Mouse (Mus musculus) erythroblast, embryonic 14.5 days (primary cell): ENCODE results near the gene Npnt. TPM values are rescaled to one million over a fixed set of nuclear protein-coding genes. Genes with fewer than 3 reads are reported as not detected.

Source experiments
- H3K27me3 ChIP-seq: 2 replicates; pipeline ENCODE4 v1.6.1; 2012; ENCODE audit warnings: inconsistent platforms; ENCODE audit not compliant: control insufficient read depth
- H3K36me3 ChIP-seq: 2 replicates; pipeline ENCODE4 v1.6.1; 2012; ENCODE audit warnings: mild to moderate bottlenecking, inconsistent platforms; ENCODE audit not compliant: control insufficient read depth
- H3K4me1 ChIP-seq: 2 replicates; pipeline ENCODE4 v1.6.1; 2012; ENCODE audit warnings: inconsistent platforms; ENCODE audit not compliant: control insufficient read depth
- H3K4me3 ChIP-seq: replicated peaks from 2 replicates; pipeline ENCODE3; 2012; ENCODE audit warnings: moderate library complexity, mild to moderate bottlenecking, inconsistent platforms
- H3K9me3 ChIP-seq: 2 replicates; pipeline ENCODE4 v1.6.1; 2012; ENCODE audit warnings: low read length, inconsistent platforms, mixed read lengths; ENCODE audit not compliant: control insufficient read depth
- GATA1 ChIP-seq: IDR thresholded peaks from 2 replicates; pipeline ENCODE4 v1.6.1; 2012; ENCODE audit warnings: low read length, inconsistent platforms, mixed read lengths
- TAL1 ChIP-seq: IDR thresholded peaks from 3 replicates; pipeline ENCODE4 v1.6.1; 2012; ENCODE audit warnings: low read length, inconsistent platforms, mixed read lengths
- polyA plus RNA-seq: library from polyadenylated mRNA; stranded (reverse); fragments of >175 nt; gene quantifications from 2 replicates; pipeline ENCODE4 v1.2.3, GENCODE M21; 2012

Npnt gene
- polyA plus RNA-seq, 1 experiment = not detected

GRCm38 (mm10) chr3:132838656-132839417 lies 111.3 kb downstream of the Npnt start:
- peaks cover 14% of the 10 kb centered on the region for H3K36me3 ChIP-seq
- TF ChIP-seq GATA1 (no peak), TAL1 (no peak)
- H3K4me1 ChIP-seq = no peaks in the 10 kb centered on the region
- no peaks in the 10 kb centered on the region for H3K27me3 ChIP-seq
- H3K9me3 ChIP-seq = no peaks in the 10 kb centered on the region
- H3K4me3 ChIP-seq = no peak overlapping the region

GRCm38 (mm10) chr3:132837134-132837533 lies 113.0 kb downstream of the Npnt start:
- H3K27me3 ChIP-seq = no peaks in the 10 kb centered on the region
- H3K4me3 ChIP-seq = no peak overlapping the region
- no peak for TF ChIP-seq GATA1
- no peak for TF ChIP-seq TAL1
- no peaks in the 10 kb centered on the region for H3K4me1 ChIP-seq
- peaks cover 14% of the 10 kb centered on the region for H3K36me3 ChIP-seq
- H3K9me3 ChIP-seq = no peaks in the 10 kb centered on the region

DNA sequence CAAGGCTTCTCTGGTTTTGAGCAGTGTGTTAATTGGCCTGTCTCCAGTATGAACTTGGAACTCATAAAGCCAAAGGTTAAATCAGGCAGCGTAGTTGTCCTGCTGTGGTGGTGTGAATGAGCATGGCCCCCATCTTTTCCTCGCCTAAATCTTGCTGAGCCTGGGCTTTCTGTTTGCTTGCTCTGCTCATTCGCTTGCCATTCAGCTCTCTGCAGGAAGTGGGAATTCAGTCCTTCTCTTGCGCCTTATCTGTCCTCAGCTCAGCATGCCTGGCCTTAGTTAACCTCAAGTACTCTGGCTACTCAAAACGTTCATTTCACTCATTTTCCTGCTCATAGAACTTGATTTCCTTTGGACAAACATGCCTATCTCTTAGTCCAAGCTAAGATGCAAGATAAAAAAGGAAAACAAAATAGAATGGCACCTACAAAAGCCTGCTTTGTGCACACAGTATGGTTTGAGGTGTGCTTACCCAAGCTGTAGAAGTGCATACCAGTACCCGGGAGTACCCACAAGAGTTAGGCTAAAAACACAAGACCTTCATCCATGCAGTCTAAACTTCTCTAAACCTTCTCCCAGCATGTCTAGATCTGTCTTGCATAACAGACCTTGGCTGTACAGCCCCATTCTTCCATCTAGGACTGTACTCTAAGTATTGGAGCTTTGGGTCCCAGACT lies 114.8 kb downstream of the Npnt start:
- TF ChIP-seq TAL1 (no peak), GATA1 (no peak)
- Histone ChIP-seq H3K27me3 (no peaks in the 10 kb centered on the region), H3K4me3 (no peak overlapping the region), H3K36me3 (peaks cover 14% of the 10 kb centered on the region), H3K4me1 (no peaks in the 10 kb centered on the region), H3K9me3 (no peaks in the 10 kb centered on the region)

Other genes with a start within 250 kb of the Npnt start
- gene Ints12, start 141.5 kb upstream of the Npnt start, polyA plus RNA-seq = 0.32 and 0.35 TPM in 2 replicates
- 0.38 and 0.44 TPM in 2 replicates for gene Gstcd, start 141.7 kb upstream of the Npnt start, polyA plus RNA-seq